Mouse (Mus musculus) kidney, adult 18-20 months (tissue): ENCODE measurements around the gene Ostn.
"Not testable (repeated sequence)": the region's sequence is repeated elsewhere in the genome, so short reads cannot be mapped to it uniquely, and the experiment has no call there.

Source experiments
- DNase-seq: peaks from one replicate; pipeline ENCODE4 v3.0.0; 2021

Ostn gene

GRCm38 (mm10) chr16:27307189-27307588 lies at the start of gene Ostn:
Gene Ostn, plus strand, starts transcription at chr16:27307489.
- not testable (repeated sequence) for DNase-seq

GRCm38 (mm10) chr16:27268748-27269147 lies 38.5 kb upstream of the Ostn start:
- no peak for DNase-seq

GRCm38 (mm10) chr16:27287410-27287809 lies 19.9 kb upstream of the Ostn start:
- no peak for DNase-seq

- DNase-seq: no peak
Observed at GRCm38 (mm10) chr16:27296508-27296907, 10.8 kb upstream of the Ostn start.

GRCm38 (mm10) chr16:27296929-27297328 lies 10.4 kb upstream of the Ostn start:
- DNase-seq: no peak

GRCm38 (mm10) chr16:27319099-27319498 lies 11.8 kb downstream of the Ostn start:
- DNase-seq: no peak

- no peak for DNase-seq
Observed at GRCm38 (mm10) chr16:27322047-27322446, 14.8 kb downstream of the Ostn start.

- DNase-seq: no peak
Observed at GRCm38 (mm10) chr16:27326463-27326862, 19.2 kb downstream of the Ostn start.

GRCm38 (mm10) chr16:27347521-27347920 lies 40.2 kb downstream of the Ostn start:
- peak; percentile 24 for DNase-seq

- DNase-seq: no peak
Observed at GRCm38 (mm10) chr16:27348359-27348758, 41.1 kb downstream of the Ostn start.

- DNase-seq: no peak
Observed at GRCm38 (mm10) chr16:27349235-27349634, 41.9 kb downstream of the Ostn start.

- DNase-seq: no peak
Observed at GRCm38 (mm10) chr16:27349878-27350532, 42.7 kb downstream of the Ostn start.

- DNase-seq: no peak
Observed at GRCm38 (mm10) chr16:27354464-27354863, 47.2 kb downstream of the Ostn start.

GRCm38 (mm10) chr16:27360059-27360458 lies 52.8 kb downstream of the Ostn start:
- no peak for DNase-seq

GRCm38 (mm10) chr16:27370191-27370590 lies 62.9 kb downstream of the Ostn start, which contains the start of gene Uts2b:
Gene Uts2b, minus strand, starts transcription at chr16:27370239.
- DNase-seq: no peak

- DNase-seq: no peak
Observed at GRCm38 (mm10) chr16:27370700-27371099, 63.4 kb downstream of the Ostn start.

GRCm38 (mm10) chr16:27374139-27374538 lies 66.8 kb downstream of the Ostn start:
- no peak for DNase-seq

GRCm38 (mm10) chr16:27375318-27375717 lies 68.0 kb downstream of the Ostn start:
- no peak for DNase-seq

- DNase-seq: no peak
Observed at GRCm38 (mm10) chr16:27376556-27376955, 69.3 kb downstream of the Ostn start.

- no peak for DNase-seq
Observed at GRCm38 (mm10) chr16:27382217-27382616, 74.9 kb downstream of the Ostn start.

GRCm38 (mm10) chr16:27384893-27385603 lies 77.8 kb downstream of the Ostn start:
- no peak for DNase-seq

- DNase-seq: no peak
Observed at GRCm38 (mm10) chr16:27385649-27386048, 78.4 kb downstream of the Ostn start.

- DNase-seq: no peak
Observed at GRCm38 (mm10) chr16:27386850-27387407, 79.6 kb downstream of the Ostn start.
